Mouse (Mus musculus): ENCODE measurements at regions not wholly inside any gene's neighbourhood (a gene's known extent, or its start where the extent isn't known, plus 50 kb on each side); places are given as distances from the start of the nearest gene placed in this dataset.

GRCm38 (mm10) chr10:111558675-111559340 lies 52.7 kb downstream of the Phlda1 start:
- intact Hi-C loops (cut with DNase I): no loop called here
- no peak for DNase-seq

GRCm38 (mm10) chr10:111559341-111560246 lies 53.5 kb downstream of the Phlda1 start:
- no peak for DNase-seq
- intact Hi-C loops (cut with DNase I): no loop called here

- DNase-seq: no peak
- intact Hi-C loops (cut with DNase I): no loop called here
Measured at GRCm38 (mm10) chr10:111562628-111563027, 56.5 kb downstream of the Phlda1 start.

DNA sequence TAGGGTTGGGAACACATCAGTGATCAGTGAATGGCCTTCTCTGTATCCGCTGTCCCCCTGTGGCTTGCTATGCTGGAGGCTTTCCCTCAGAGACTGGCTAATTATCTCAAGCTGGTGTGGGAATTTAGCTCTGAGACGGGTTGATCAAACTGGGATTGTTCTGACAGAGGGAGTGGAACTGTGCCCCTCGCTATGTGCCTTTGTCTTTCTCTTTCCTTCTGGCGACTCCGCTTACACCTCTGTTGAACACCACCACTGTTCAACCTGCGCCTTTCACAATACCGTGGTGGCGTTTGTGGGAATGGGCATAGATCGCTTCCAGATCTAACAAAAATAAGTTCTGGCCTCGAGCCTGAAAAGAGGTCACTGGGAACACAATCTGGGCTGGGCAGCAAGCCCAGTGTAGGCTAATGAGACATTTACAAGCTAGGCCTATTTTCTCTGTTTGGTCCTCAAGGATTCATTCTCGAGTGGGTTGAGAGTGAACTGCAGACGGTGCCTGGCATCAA lies 60.8 kb downstream of the Phlda1 start:
- intact Hi-C loops (cut with DNase I): no loop called here
- peak; percentile 44 to 60 for DNase-seq

GRCm38 (mm10) chr10:111570501-111571258 lies 64.6 kb downstream of the Phlda1 start:
- intact Hi-C loops (cut with DNase I): no loop called here
- DNase-seq: no peak

GRCm38 (mm10) chr10:111574231-111574630 lies 68.1 kb downstream of the Phlda1 start:
- no peak for DNase-seq
- intact Hi-C loops (cut with DNase I): no loop called here

DNA sequence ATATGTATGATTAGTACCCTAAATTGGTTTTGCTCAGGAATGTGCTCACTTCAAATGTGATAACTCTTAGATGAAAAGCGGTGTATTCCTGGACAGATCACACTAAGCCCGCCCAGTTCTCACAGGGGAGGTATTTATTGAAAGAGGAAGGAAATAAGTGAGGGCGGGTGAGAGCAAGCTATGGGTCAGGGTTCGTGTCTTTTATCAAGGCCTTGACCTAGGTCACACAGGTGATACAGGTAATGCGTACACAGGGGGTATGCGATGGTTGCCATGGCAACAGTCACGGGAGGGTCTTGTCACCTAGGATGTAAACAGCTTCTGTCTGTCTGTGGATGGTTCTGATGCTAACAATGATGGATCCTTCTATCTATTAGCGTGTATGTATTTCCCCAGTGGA lies 68.7 kb downstream of the Phlda1 start:
- intact Hi-C loops (cut with DNase I): no loop called here
- DNase-seq: no peak

GRCm38 (mm10) chr10:111575256-111575655 lies 69.2 kb downstream of the Phlda1 start:
- no peak for DNase-seq
- intact Hi-C loops (cut with DNase I): no loop called here

DNA sequence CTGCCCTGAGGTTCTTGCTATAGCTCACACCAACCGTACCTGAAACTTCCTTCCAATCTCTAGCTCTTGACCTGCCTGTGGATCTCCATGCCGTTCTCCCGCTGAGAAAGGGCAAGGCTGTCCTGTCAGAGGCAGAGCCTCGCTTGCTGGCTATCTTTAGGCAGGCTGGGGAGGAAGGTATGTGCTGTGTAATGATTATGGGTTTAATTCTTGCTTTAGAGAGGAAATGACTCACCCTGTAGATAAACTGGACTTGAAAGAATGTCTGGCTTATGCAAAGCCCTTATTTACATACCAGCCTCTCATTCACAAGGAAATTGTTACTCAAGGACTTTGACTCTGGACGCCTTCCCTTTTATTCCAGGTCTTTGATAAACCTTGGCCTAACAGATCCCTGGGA lies 69.8 kb downstream of the Phlda1 start:
- peak in 1 of 2 experiments; percentile 34 for DNase-seq
- intact Hi-C loops (cut with DNase I): no loop called here

- intact Hi-C loops (cut with DNase I): no loop called here
- DNase-seq: peak in 1 of 2 experiments; percentile 23
Measured at GRCm38 (mm10) chr10:111576395-111577069, 70.4 kb downstream of the Phlda1 start.

- DNase-seq: no peak
- intact Hi-C loops (cut with DNase I): no loop called here
Measured at GRCm38 (mm10) chr10:111578536-111578935, 72.5 kb downstream of the Phlda1 start.

DNA sequence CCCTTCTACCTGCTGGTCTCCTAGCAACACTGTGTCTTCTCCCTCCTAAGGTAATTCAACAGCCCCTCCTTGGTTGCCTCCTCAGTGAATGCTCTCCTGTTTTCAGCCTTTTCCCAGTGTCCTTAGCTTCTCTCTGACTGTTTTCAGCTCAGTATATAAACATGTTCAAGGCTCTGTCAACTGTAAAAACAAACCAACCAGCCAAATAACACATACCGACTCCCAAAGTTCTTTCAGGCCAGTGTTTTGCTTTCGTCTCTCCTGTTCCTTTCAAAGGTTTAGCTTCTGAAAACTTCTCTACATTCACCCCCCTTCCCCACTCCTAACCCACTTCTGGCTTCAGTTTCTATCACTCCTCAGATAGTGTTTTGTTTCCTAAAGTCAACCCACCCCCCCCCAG lies 73.4 kb downstream of the Phlda1 start:
- intact Hi-C loops (cut with DNase I): no loop called here
- no peak for DNase-seq

DNA sequence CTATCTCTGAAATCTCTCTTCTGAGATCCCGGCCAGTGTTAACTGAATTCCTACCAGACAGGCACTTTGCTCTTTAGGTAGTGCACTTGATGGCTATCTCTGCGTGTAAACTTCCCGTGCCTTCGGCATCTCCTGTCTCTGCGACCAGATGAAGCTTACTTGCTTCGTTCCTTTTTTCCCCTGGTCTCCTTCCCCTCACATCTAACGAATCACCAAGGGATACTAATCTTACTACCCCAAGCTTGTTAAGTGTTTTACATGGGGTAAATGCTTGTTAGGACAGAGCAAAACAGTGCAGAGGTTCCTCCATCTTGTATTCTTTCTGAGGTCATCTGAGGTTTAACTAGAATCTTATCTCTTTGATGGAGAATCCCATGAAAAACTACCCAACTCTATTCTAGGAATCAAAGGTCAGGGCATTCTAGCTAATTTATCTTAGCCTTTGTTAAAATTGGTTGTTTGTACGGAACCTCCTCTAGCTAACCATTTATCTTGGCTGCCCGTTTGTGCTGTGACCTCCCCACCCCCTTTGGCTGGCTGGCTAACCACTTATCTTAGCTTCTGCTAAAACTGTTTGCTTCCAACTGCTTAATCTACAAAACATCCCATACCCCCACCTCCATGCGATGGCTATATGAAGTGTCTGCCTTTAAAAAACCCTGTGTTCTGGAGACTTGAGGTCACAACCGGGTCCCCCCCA lies 74.5 kb downstream of the Phlda1 start:
- intact Hi-C loops (cut with DNase I): loop anchor here (5.0 kb wide), 2 partner anchors 33 to 73 kb away; partner anchors contain the start of gene Phlda1
- peak in 1 of 2 experiments; percentile 22 for DNase-seq

- no peak for DNase-seq
- intact Hi-C loops (cut with DNase I): loop anchor here (2.0 to 5.0 kb wide), 3 partner anchors 19 to 75 kb away; partner anchors contain the start of gene Phlda1
Measured at GRCm38 (mm10) chr10:111581847-111582246, 75.8 kb downstream of the Phlda1 start.

DNA sequence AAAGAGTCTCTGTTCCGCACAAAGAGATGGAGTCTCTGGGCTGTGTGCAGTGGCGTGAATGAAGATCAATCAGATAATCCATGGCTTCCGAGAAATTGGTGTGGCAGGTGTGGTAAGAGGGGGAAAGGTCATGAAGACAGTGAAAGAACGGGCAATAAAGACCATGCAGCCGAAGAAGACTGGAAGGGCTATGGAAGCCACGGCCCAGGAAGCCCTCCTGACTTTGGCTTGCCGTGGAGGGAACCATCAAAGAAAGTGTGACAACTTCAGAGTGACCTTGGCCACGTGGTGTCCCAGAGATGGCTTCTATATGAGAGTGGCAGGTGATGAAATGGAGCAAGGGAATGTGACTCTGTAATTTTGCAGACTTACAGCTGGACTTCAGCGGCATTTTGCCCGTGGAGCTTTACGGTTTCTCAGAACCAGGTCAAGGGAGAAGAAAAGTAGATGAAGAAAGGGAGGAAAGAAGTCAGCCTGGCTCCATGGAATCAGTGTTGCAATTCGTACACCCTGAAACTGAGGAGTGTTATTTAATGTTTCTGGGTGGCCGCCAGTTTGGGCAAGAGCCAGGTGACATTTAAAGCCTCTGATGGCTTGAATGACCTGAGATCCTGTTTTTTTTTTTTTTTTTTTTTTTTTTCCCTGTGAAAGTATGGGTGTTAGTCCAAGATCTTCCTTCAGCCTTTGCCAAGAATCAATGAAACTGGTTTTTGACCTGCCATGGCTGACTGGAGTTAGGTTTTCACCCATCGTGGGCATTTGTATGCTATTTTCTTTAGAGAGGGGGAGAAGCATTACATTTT lies 76.4 kb downstream of the Phlda1 start:
- DNase-seq: peak; percentile 52 to 53
- intact Hi-C loops (cut with DNase I): loop anchor here (2.0 to 5.0 kb wide), 3 partner anchors 18 to 75 kb away; partner anchors contain the start of gene Phlda1

- DNase-seq: peak in 1 of 2 experiments; percentile 38
- intact Hi-C loops (cut with DNase I): loop anchor here (2.0 to 5.0 kb wide), 3 partner anchors 18 to 76 kb away; partner anchors contain the start of gene Phlda1
Measured at GRCm38 (mm10) chr10:111583124-111583743, 77.1 kb downstream of the Phlda1 start.

DNA sequence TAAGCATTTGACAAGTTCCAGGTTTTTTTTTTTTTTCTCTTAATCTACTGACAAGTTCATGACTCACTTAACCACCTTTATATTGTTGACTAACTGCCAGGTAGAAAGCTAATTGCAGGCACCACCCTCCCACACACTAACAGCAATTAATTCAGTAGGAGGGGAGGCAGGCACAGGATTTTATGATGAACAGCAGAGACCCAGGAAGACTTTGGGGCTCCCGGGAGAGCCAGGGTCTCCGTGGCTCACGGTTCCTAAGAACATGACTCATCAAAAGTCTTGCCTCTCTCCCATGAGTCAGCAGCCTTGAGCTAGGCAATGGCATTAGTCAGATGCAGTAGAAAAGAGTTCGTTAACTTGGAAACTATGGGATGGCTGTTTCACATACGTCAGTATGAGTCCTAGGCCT lies 77.7 kb downstream of the Phlda1 start:
- no peak for DNase-seq
- intact Hi-C loops (cut with DNase I): loop anchor here (2.0 to 5.0 kb wide), 3 partner anchors 17 to 76 kb away; partner anchors contain the start of gene Phlda1

All from heart, postnatal 36 days (tissue).